Mouse (Mus musculus) heart, embryonic 14.5 days (tissue): Measurements from ENCODE around the gene Hist2h2aa2. TPM values are rescaled to one million over a fixed set of nuclear protein-coding genes. Genes with fewer than 3 reads are reported as not detected.
A peak's percentile ranks its signal among the peaks of the same experiment; 100 is the strongest.

ENCODE experiments used
- ATAC-seq: fragments of 200-750 bp; cut with Nextera tagmentation; 2 replicates; pipeline ENCODE4 v1.8.0; 2017; ENCODE audit warnings: low read depth, moderate TSS enrichment; ENCODE audit not compliant: insufficient number of reproducible peaks, insufficient read depth, low FRiP score
- H3K27ac ChIP-seq, 2 experiments: fragments of 200-500 bp in 1 of 2; fragments of 300-500 bp in 1 of 2; sonication (generic) in 1 of 2; replicated peaks in 1 of 2; 2 replicates each; pipeline ENCODE4 v1.5.1; 2012 to 2014; ENCODE audit warnings: low read depth in 2 of 2, low read length in 2 of 2, control low read depth in 1 of 2, mild to moderate bottlenecking in 1 of 2, mixed read lengths in 1 of 2; ENCODE audit not compliant: control insufficient read depth in 1 of 2, insufficient read depth in 1 of 2
- H3K27me3 ChIP-seq: fragments of 300-500 bp; sonication (generic); 2 replicates; pipeline ENCODE4 v1.6.1; 2014; ENCODE audit warnings: mild to moderate bottlenecking, low read length, control low read depth; ENCODE audit not compliant: control insufficient read depth, insufficient read depth
- H3K36me3 ChIP-seq: fragments of 300-500 bp; sonication (generic); 2 replicates; pipeline ENCODE4 v1.6.1; 2014; ENCODE audit warnings: mild to moderate bottlenecking, control low read depth, low read length, mixed read lengths; ENCODE audit not compliant: control insufficient read depth, insufficient read depth
- H3K4me1 ChIP-seq, 2 experiments: fragments of 200-500 bp in 1 of 2; fragments of 300-500 bp in 1 of 2; sonication (generic) in 1 of 2; 2 replicates each; pipeline ENCODE4 v1.6.1; 2012 to 2014; ENCODE audit warnings: low read length in 2 of 2, control low read depth in 1 of 2, mixed read lengths in 1 of 2; ENCODE audit not compliant: control insufficient read depth in 2 of 2, insufficient read depth in 2 of 2
- H3K4me2 ChIP-seq: fragments of 300-500 bp; sonication (generic); 2 replicates; pipeline ENCODE4 v1.6.1; 2014; ENCODE audit warnings: mild to moderate bottlenecking, low read length
- H3K4me3 ChIP-seq, 2 experiments: fragments of 200-500 bp in 1 of 2; fragments of 300-500 bp in 1 of 2; sonication (generic) in 1 of 2; 2 replicates each; pipeline ENCODE4 v1.5.1; 2012 to 2014; ENCODE audit warnings: low read length in 2 of 2, mild to moderate bottlenecking in 2 of 2, control low read depth in 1 of 2, low read depth in 1 of 2, moderate library complexity in 1 of 2; ENCODE audit not compliant: control insufficient read depth in 1 of 2, insufficient read depth in 1 of 2
- H3K9ac ChIP-seq: fragments of 300-500 bp; sonication (generic); 2 replicates; pipeline ENCODE4 v1.6.1; 2014; ENCODE audit warnings: mild to moderate bottlenecking, low read length
- H3K9me3 ChIP-seq: fragments of 300-500 bp; sonication (generic); 2 replicates; pipeline ENCODE4 v1.6.1; 2016; ENCODE audit warnings: low read length, control low read depth; ENCODE audit not compliant: control insufficient read depth
- WGBS: fragments of 180-500 bp; shearing (Covaris S2); extraction: QIAGEN DNeasy Blood & Tissue Kit; methylation state at CpG from one replicate; pipeline ENCODE4 v1.1.7; 2014; 5-methylcytosine and 5-hydroxymethylcytosine counted together
- polyA plus RNA-seq: library from polyadenylated mRNA; unstranded; fragments of >200 nt; fragmentation: Nextera tagmentation; extraction: Ambion mirVana; gene quantifications from 2 replicates; pipeline ENCODE4 v1.2.1, GENCODE M21; 2014

Gene Hist2h2aa2
- polyA plus RNA-seq, 1 experiment from 2014 or later, result 34.6 TPM

DNA sequence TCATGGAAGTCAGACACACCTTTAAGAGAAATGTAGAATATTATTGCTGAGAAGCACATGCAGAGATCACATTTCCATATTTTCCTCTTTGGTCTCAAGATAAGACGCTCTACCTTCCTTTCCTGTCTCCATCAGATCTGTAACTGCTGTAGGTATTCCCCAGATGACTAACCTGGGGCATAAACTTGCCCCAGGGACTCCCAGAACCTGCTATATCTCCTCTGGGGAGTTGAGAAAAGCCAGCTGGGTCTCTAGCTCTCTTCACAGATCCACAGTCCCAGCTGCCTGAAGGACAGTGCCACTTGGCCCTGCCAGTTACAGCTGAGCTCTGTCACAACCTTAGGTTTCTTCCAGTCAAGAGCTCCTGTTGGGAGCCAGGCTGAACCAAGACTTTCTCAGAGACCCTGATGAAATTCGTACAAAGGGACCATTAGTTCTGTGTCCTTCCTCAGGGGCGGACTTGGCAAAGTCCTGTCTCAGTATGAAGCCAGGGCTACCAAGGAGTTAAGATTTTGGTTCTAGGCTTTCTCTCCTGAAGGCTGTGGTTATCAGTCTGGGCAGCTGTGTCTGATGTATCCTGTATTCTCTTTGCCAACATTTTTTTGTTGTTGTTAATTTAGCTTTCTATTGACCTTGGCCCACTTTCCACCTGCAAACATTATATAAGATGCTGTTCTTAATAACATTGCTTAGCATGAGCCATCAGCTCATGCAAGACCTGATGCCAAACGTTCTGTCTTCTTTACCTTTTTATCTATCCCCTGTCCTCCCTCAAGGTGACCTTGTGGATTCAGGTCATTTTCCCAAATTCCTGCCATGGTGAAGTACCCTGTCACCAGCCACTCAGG, 8.9 kb downstream of the Hist2h2aa2 start:
- 66% methylated on average over 4 of the region's 4 CpGs for WGBS
- ATAC-seq, result no peak
- Histone ChIP-seq H3K36me3 (no peaks in the 10 kb centered on the region), H3K4me3 (no peak overlapping the region), H3K27ac (no peak overlapping the region), H3K4me2 (no peak overlapping the region), H3K4me1 (no peaks in the 10 kb centered on the region), H3K27me3 (no peaks in the 10 kb centered on the region), H3K9me3 (no peaks in the 10 kb centered on the region), H3K9ac (no peak overlapping the region)

DNA sequence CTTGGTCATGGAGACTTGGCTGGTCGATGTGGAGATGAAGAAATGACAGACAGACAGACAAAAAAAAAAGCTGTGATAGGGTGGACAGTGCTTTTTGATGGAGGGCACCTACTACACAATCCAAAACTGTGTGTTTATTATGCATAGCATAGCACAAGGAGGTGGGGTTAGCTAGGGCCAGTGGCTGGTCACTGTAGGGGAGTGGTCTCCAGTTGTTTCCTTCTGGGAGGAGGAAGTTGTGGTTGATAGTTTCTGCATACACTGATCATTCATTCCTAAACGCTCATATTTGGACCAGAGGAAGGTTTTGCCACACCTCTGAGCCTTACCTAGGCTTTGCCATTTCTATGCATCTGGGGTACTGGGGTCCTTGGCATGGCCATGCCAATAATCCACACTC, 9.7 kb downstream of the Hist2h2aa2 start:
- 61% methylated on average over 2 of the region's 2 CpGs for WGBS
- Histone ChIP-seq H3K27me3 (no peaks in the 10 kb centered on the region), H3K9ac (no peak overlapping the region), H3K27ac (no peak overlapping the region), H3K4me3 (no peak overlapping the region), H3K36me3 (no peaks in the 10 kb centered on the region), H3K4me1 (0 out of 4 replicates have a peak, but pooled peaks cover 0 to 2% of the 10 kb centered on the region in 2 experiments), H3K4me2 (no peak overlapping the region), H3K9me3 (no peaks in the 10 kb centered on the region)
- no peak for ATAC-seq

DNA sequence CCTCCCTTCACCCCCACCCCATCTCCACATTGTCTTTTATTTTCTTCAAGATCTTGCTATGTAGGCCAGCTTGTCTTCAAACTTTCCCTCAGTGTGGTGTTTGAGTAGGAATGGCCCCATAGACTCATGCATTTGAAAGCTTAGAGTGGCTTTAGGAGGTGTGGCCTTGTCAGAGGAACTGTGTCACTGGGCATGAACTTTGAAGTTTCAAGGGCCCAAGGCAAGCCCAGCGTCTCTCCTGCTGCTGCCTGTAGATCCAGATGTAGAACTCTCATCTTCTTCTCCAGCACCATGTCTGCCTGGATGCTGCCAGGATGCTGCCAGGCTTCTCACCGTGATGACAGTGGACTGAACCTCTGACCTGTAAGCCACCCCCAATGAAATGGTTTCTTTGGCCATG, 11.2 kb downstream of the Hist2h2aa2 start:
- no peak overlapping the region for H3K9ac ChIP-seq
- H3K4me2 ChIP-seq, result no peak overlapping the region
- no peak overlapping the region for H3K4me3 ChIP-seq
- no peak for ATAC-seq
- H3K27me3 ChIP-seq, result no peaks in the 10 kb centered on the region
- 0 out of 4 replicates have a peak, but pooled peaks cover 0 to 2% of the 10 kb centered on the region in 2 experiments for H3K4me1 ChIP-seq
- no peak overlapping the region for H3K27ac ChIP-seq
- no peaks in the 10 kb centered on the region for H3K36me3 ChIP-seq
- WGBS, result 52% methylated on average over 2 of the region's 2 CpGs
- H3K9me3 ChIP-seq, result no peaks in the 10 kb centered on the region

DNA sequence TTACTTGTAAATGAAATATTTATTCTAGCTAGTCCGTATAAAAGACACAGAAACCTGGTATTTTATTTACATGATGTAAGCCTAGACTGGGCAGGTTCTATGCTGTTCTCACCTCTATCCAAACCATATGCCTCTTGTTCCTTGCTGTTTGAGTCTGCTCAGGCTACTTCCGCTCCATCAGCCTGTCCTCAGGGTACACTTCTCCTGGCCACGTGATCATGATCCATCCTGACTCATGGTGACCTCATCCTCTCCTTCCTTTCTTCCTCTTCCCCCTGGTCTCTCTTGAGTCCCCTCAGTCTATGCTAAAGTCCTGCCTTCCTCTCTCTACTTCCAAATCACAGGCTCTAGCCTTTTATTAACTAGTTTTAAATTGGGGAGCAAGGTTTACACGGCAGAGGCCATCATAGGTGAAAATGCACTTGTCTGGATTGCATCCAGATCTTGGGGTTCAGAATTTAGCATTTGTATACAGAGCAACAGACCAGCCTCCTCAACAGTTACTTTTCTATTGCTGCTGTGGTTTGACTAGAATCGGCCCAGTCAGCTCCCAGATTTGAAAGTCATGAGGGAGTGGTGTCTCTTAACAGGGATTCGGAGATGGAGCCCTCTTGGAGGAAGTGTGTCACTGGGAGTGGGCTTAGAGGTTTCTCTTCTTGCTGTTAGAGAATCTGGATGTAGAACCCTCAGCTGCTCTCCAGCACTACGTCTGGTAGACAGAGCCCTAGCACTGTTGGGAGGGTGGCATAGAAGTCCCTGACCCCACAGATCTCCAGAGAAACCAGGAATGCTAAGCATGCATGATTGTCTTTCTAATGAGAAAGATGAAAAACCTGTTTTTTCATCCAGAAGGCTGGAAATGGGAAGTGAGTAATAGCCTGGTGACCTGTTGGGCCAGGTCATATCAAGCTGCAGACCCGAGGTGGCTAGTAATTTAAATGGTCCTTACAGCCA, 13.1 kb downstream of the Hist2h2aa2 start:
- no peak overlapping the region for H3K27ac ChIP-seq
- no peak overlapping the region for H3K9ac ChIP-seq
- no peak for ATAC-seq

DNA sequence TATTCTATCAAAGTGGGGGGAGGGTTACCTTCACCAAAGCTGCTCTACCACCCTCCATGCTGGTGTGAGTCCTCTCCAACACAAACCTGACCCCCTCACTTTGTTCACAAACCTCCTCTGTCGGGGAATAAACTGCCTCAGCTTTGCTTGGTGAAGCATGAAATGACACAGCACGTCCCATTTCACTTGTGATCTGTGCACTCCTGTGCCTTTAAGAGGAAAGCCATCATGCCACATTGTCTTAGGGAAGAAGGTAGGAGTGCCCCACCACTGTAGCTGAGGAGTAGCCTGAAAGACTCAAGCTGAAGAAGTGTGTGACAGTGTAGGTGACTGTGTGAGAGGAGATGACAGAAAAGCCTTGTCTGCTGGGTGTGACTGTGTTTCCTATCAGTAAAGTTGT, 14.7 kb downstream of the Hist2h2aa2 start:
- no peaks in the 10 kb centered on the region for H3K27me3 ChIP-seq
- no peak overlapping the region for H3K4me3 ChIP-seq
- H3K4me2 ChIP-seq, result no peak overlapping the region
- WGBS, result 24% methylated on average over 2 of the region's 2 CpGs
- H3K9me3 ChIP-seq, result no peaks in the 10 kb centered on the region
- H3K4me1 ChIP-seq, result peaks cover 9 to 24% of the 10 kb centered on the region in 2 experiments
- no peak for ATAC-seq
- H3K9ac ChIP-seq, result peak overlapping the region; percentile 41; the same call in 1 of the 2 replicates
- H3K27ac ChIP-seq, result no peak overlapping the region
- no peaks in the 10 kb centered on the region for H3K36me3 ChIP-seq

More for the DNA sequence above, 13.1 kb downstream of the Hist2h2aa2 start:
- H3K4me1 ChIP-seq, result peaks cover 4 to 17% of the 10 kb centered on the region in 2 experiments
- no peak overlapping the region for H3K4me3 ChIP-seq
- no peak overlapping the region for H3K4me2 ChIP-seq
- H3K27me3 ChIP-seq, result no peaks in the 10 kb centered on the region
- no peaks in the 10 kb centered on the region for H3K9me3 ChIP-seq
- no peaks in the 10 kb centered on the region for H3K36me3 ChIP-seq
- WGBS, result 65% methylated on average over 8 of the region's 8 CpGs

DNA sequence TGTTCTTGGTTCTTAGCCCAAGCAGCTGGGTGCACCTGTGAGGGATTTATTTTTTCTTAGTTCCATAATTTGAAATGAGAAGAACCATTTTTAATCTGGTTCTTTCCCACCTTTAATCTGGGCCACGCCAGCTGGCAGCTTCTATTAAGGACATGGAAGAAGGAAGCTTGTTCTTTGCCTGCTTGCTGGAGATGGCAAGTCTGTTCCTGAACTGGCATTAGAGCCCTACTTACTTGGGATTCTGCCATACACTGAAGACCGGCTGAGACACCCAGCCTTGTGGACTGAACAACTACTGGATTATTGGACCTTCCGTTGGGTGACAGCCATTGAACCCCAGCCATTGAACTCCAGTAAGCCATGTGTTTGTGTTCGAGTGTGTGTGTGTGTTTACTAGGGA, 17.3 kb downstream of the Hist2h2aa2 start:
- no peak overlapping the region for H3K4me3 ChIP-seq

GRCm38 (mm10) chr3:96221640-96222038, 18.4 kb downstream of the Hist2h2aa2 start:
- peak overlapping the region; percentile 76 for H3K4me2 ChIP-seq
- ATAC-seq, result no peak
- peak overlapping the region; percentile 60 to 72 for H3K4me3 ChIP-seq
- H3K36me3 ChIP-seq, result no peaks in the 10 kb centered on the region
- no peaks in the 10 kb centered on the region for H3K27me3 ChIP-seq
- WGBS, result 33% methylated on average over 9 of the region's 9 CpGs
- peaks cover 9 to 30% of the 10 kb centered on the region in 2 experiments for H3K4me1 ChIP-seq
- no peaks in the 10 kb centered on the region for H3K9me3 ChIP-seq
- H3K27ac ChIP-seq, result peak overlapping the region; percentile 95 to 100
- H3K9ac ChIP-seq, result peak overlapping the region; percentile 93

More for the DNA sequence above, 17.3 kb downstream of the Hist2h2aa2 start:
- H3K4me1 ChIP-seq, result peaks cover 9 to 30% of the 10 kb centered on the region in 2 experiments
- WGBS, result 92% methylated on average over 4 of the region's 4 CpGs
- H3K27me3 ChIP-seq, result no peaks in the 10 kb centered on the region
- H3K9me3 ChIP-seq, result no peaks in the 10 kb centered on the region
- no peak overlapping the region for H3K27ac ChIP-seq
- no peak for ATAC-seq
- no peak overlapping the region for H3K9ac ChIP-seq
- no peaks in the 10 kb centered on the region for H3K36me3 ChIP-seq
- H3K4me2 ChIP-seq, result peak overlapping the region; percentile 76
